Mouse (Mus musculus): ENCODE results near the gene Col18a1.

The Col18a1 gene

GRCm38 (mm10) chr10:77165963-77166717, at the start of gene Col18a1:
Col18a1 (minus strand) TSS chr10:77166548.
- Histone ChIP-seq H3K9me3 (ENCODE audit: low read length) (no peaks in the 10 kb centered on the region), H3K4me1 (replicated peaks; ENCODE audit: low read depth, low read length) (peaks cover 76% of the 10 kb centered on the region)

GRCm38 (mm10) chr10:77215641-77216040, 49.3 kb upstream of the Col18a1 start:
- Histone ChIP-seq H3K9me3 (ENCODE audit: low read length) (peaks cover 5% of the 10 kb centered on the region), H3K27me3 (ENCODE audit: insufficient read depth, low read length) (peaks cover 11% of the 10 kb centered on the region; the same call in 1 of the 2 replicates), H3K4me3 (replicated peaks; ENCODE audit: low read length) (0 out of 2 replicates have a peak overlapping the region, but pooled peaks have one; percentile 2), H3K36me3 (ENCODE audit: insufficient read depth, low read length) (no peaks in the 10 kb centered on the region), H3K4me1 (replicated peaks; ENCODE audit: low read depth, low read length) (peaks cover 65% of the 10 kb centered on the region)
- TF ChIP-seq CTCF (conservative IDR thresholded peaks at IDR 0.05; ENCODE audit: low read length): no peak
- no peak for TF ChIP-seq NANOG (IDR thresholded peaks at IDR 0.05; ENCODE audit: borderline replicate concordance, low read length)
- no peak for TF ChIP-seq POU5F1 (IDR thresholded peaks at IDR 0.05; ENCODE audit: borderline replicate concordance, low read length)

More at GRCm38 (mm10) chr10:77165963-77166717, at the start of gene Col18a1:
- peak within 1 kb of the TSS; percentile 94 for H3K4me3 ChIP-seq (replicated peaks; ENCODE audit: low read length)
- TF ChIP-seq CTCF (conservative IDR thresholded peaks at IDR 0.05; ENCODE audit: low read length) (no peak), NANOG (IDR thresholded peaks at IDR 0.05; ENCODE audit: borderline replicate concordance, low read length) (no peak), POU5F1 (IDR thresholded peaks at IDR 0.05; ENCODE audit: borderline replicate concordance, low read length) (no peak)
- H3K27me3 ChIP-seq (ENCODE audit: insufficient read depth, low read length): no peaks in the 10 kb centered on the region; the same call in none of the 2 replicates
- H3K36me3 ChIP-seq (ENCODE audit: insufficient read depth, low read length): peaks cover 24% of the 10 kb centered on the region

DNA sequence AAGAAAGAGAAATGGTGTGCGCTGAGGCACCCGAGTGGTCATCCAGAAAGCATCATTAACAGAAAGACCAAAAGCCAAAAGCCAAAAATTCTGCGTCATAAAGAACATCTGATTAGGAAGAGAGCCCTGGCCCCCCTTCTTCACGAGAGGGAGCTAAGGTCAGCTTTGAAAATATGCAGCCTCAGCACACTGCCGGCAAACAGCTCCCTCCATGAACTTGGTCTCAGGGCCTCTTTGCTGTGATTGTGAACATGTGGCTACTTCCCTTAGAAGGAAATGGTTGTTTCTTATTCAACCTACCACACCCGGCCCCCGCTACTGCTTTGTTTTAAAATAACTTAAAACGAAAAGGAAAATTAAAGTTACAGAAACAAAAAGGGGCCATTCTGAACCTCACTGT, 48.2 kb upstream of the Col18a1 start:
- Histone ChIP-seq H3K36me3 (ENCODE audit: insufficient read depth, low read length) (no peaks in the 10 kb centered on the region), H3K4me1 (replicated peaks; ENCODE audit: low read depth, low read length) (peaks cover 67% of the 10 kb centered on the region), H3K27me3 (ENCODE audit: insufficient read depth, low read length) (peaks cover 7% of the 10 kb centered on the region; the same call in 1 of the 2 replicates), H3K4me3 (replicated peaks; ENCODE audit: low read length) (no peak overlapping the region), H3K9me3 (ENCODE audit: low read length) (peaks cover 8% of the 10 kb centered on the region)
- TF ChIP-seq POU5F1 (IDR thresholded peaks at IDR 0.05; ENCODE audit: borderline replicate concordance, low read length) (no peak), CTCF (conservative IDR thresholded peaks at IDR 0.05; ENCODE audit: low read length) (no peak), NANOG (IDR thresholded peaks at IDR 0.05; ENCODE audit: borderline replicate concordance, low read length) (no peak)

GRCm38 (mm10) chr10:77213483-77213882, 47.1 kb upstream of the Col18a1 start:
- Histone ChIP-seq H3K4me1 (replicated peaks; ENCODE audit: low read depth, low read length) (peaks cover 78% of the 10 kb centered on the region), H3K36me3 (ENCODE audit: insufficient read depth, low read length) (no peaks in the 10 kb centered on the region), H3K27me3 (ENCODE audit: insufficient read depth, low read length) (peaks cover 7% of the 10 kb centered on the region; the same call in 1 of the 2 replicates), H3K4me3 (replicated peaks; ENCODE audit: low read length) (no peak overlapping the region), H3K9me3 (ENCODE audit: low read length) (peaks cover 8% of the 10 kb centered on the region)
- TF ChIP-seq POU5F1 (IDR thresholded peaks at IDR 0.05; ENCODE audit: borderline replicate concordance, low read length) (no peak), CTCF (conservative IDR thresholded peaks at IDR 0.05; ENCODE audit: low read length) (no peak), NANOG (IDR thresholded peaks at IDR 0.05; ENCODE audit: borderline replicate concordance, low read length) (no peak)

DNA sequence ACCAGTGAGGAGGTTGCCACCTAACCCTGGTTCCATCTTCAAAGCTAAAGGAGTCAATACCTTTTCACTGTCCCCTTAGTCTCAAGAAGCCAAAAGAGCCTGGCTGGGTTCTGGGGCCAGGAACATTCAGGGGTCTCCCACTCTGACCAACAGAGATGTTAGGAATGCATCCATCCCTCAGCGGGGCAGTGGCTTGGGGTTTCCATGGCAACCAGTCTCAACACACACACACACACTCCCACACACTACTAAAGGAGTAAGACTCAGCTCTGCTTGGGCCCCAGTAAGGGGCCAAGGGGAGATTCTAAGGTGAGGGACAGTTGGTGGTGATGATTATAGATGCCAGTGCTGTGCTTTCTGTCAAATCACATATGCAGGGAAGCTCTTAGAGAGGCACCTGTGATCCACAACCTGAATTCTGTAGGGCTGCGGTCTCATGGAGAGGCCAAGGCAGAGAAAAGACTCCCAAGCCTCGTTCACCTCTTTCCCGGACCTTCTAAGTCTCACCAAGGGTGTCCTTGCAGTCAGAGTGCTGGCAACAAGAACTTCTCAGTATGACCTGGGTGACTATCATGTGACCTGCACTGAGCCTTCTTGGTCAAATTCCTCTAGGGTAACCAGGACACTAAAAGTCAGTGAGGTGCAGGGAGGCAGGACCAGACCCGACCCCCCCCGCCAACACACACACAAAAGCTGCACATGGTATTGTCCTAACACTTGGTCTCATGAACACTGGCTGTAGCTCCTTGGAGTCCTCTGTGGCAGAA, 46.2 kb upstream of the Col18a1 start:
- Histone ChIP-seq H3K4me1 (replicated peaks; ENCODE audit: low read depth, low read length) (peaks cover 69% of the 10 kb centered on the region), H3K4me3 (replicated peaks; ENCODE audit: low read length) (no peak overlapping the region), H3K36me3 (ENCODE audit: insufficient read depth, low read length) (no peaks in the 10 kb centered on the region), H3K9me3 (ENCODE audit: low read length) (peaks cover 8% of the 10 kb centered on the region), H3K27me3 (ENCODE audit: insufficient read depth, low read length) (peaks cover 7% of the 10 kb centered on the region; the same call in 1 of the 2 replicates)
- no peak for TF ChIP-seq NANOG (IDR thresholded peaks at IDR 0.05; ENCODE audit: borderline replicate concordance, low read length)
- no peak for TF ChIP-seq POU5F1 (IDR thresholded peaks at IDR 0.05; ENCODE audit: borderline replicate concordance, low read length)
- TF ChIP-seq CTCF (conservative IDR thresholded peaks at IDR 0.05; ENCODE audit: low read length): no peak

- H3K9me3 ChIP-seq (ENCODE audit: low read length): peaks cover 8% of the 10 kb centered on the region
- H3K4me1 ChIP-seq (replicated peaks; ENCODE audit: low read depth, low read length): peaks cover 69% of the 10 kb centered on the region
- no peak for TF ChIP-seq CTCF (conservative IDR thresholded peaks at IDR 0.05; ENCODE audit: low read length)
- TF ChIP-seq NANOG (IDR thresholded peaks at IDR 0.05; ENCODE audit: borderline replicate concordance, low read length): no peak
- no peak for TF ChIP-seq POU5F1 (IDR thresholded peaks at IDR 0.05; ENCODE audit: borderline replicate concordance, low read length)
- H3K4me3 ChIP-seq (replicated peaks; ENCODE audit: low read length): peak overlapping the region; percentile 1; the same call in 1 of the 2 replicates
- peaks cover 4% of the 10 kb centered on the region; the same call in 1 of the 2 replicates for H3K27me3 ChIP-seq (ENCODE audit: insufficient read depth, low read length)
- H3K36me3 ChIP-seq (ENCODE audit: insufficient read depth, low read length): no peaks in the 10 kb centered on the region
Measured at GRCm38 (mm10) chr10:77211116-77211570, 44.8 kb upstream of the Col18a1 start.

DNA sequence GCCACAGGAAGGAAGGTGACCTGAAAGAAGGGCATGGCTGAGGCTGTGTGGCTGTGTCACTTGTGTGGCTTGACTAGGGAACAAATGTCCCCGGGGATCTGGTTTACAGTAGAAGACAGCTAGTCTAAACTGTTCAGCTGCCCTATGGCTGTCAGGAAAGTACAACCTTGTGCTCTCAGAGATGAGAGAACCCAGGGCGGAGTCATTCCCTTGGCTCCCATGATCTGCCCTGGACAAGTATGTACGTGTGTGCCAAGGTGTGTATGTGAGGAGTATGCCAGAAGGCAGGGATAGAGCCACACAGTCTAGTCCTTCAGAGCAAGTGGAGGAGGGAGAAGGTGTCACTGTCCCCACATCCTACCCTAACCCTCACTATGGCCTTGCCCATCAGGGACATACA, 44.3 kb upstream of the Col18a1 start:
- TF ChIP-seq NANOG (IDR thresholded peaks at IDR 0.05; ENCODE audit: borderline replicate concordance, low read length) (no peak), POU5F1 (IDR thresholded peaks at IDR 0.05; ENCODE audit: borderline replicate concordance, low read length) (no peak)

GRCm38 (mm10) chr10:77209261-77209660, 42.9 kb upstream of the Col18a1 start:
- Histone ChIP-seq H3K36me3 (ENCODE audit: insufficient read depth, low read length) (no peaks in the 10 kb centered on the region), H3K4me3 (replicated peaks; ENCODE audit: low read length) (peak overlapping the region; percentile 33), H3K9me3 (ENCODE audit: low read length) (peaks cover 8% of the 10 kb centered on the region), H3K4me1 (replicated peaks; ENCODE audit: low read depth, low read length) (peaks cover 68% of the 10 kb centered on the region), H3K27me3 (ENCODE audit: insufficient read depth, low read length) (peaks cover 4% of the 10 kb centered on the region; the same call in 1 of the 2 replicates)
- TF ChIP-seq CTCF (conservative IDR thresholded peaks at IDR 0.05; ENCODE audit: low read length) (no peak), NANOG (IDR thresholded peaks at IDR 0.05; ENCODE audit: borderline replicate concordance, low read length) (no peak), POU5F1 (IDR thresholded peaks at IDR 0.05; ENCODE audit: borderline replicate concordance, low read length) (no peak)

More for the DNA sequence above, 44.3 kb upstream of the Col18a1 start:
- H3K4me1 ChIP-seq (replicated peaks; ENCODE audit: low read depth, low read length): peaks cover 69% of the 10 kb centered on the region
- peaks cover 4% of the 10 kb centered on the region; the same call in 1 of the 2 replicates for H3K27me3 ChIP-seq (ENCODE audit: insufficient read depth, low read length)
- peaks cover 8% of the 10 kb centered on the region for H3K9me3 ChIP-seq (ENCODE audit: low read length)
- H3K4me3 ChIP-seq (replicated peaks; ENCODE audit: low read length): no peak overlapping the region
- H3K36me3 ChIP-seq (ENCODE audit: insufficient read depth, low read length): no peaks in the 10 kb centered on the region

Measured in E14TG2a.4 (cell line).